Mouse (Mus musculus) limb, embryonic 12.5 days (tissue): ENCODE measurements at regions not wholly inside any gene's neighbourhood (a gene's known extent, or its start where the extent isn't known, plus 50 kb on each side); places are given as distances from the start of the nearest gene placed in this dataset.
A peak's percentile ranks its signal among the peaks of the same experiment; 100 is the strongest.
"Not testable (repeated sequence)": the region's sequence is repeated elsewhere in the genome, so short reads cannot be mapped to it uniquely, and the experiment has no call there.

Experiments used
- ATAC-seq: fragments of 200-750 bp; cut with Nextera tagmentation; 2 replicates; pipeline ENCODE4 v1.8.0; 2017; ENCODE audit warnings: low read depth, moderate TSS enrichment; ENCODE audit not compliant: insufficient number of reproducible peaks, insufficient read depth, low FRiP score, low TSS enrichment
- H3K27ac ChIP-seq: fragments of 300-500 bp; sonication (generic); 2 replicates; pipeline ENCODE4 v1.5.1; 2016; ENCODE audit warnings: mild to moderate bottlenecking, moderate library complexity
- H3K27me3 ChIP-seq: fragments of 300-500 bp; sonication (generic); 2 replicates; pipeline ENCODE4 v1.6.1; 2016; ENCODE audit warnings: mild to moderate bottlenecking, moderate library complexity
- H3K36me3 ChIP-seq: fragments of 300-500 bp; sonication (generic); 2 replicates; pipeline ENCODE4 v1.6.1; 2016; ENCODE audit warnings: mild to moderate bottlenecking, moderate library complexity
- H3K4me1 ChIP-seq: fragments of 300-500 bp; sonication (generic); replicated peaks from 2 replicates; pipeline ENCODE4 v1.6.1; 2016
- H3K4me2 ChIP-seq: fragments of 300-500 bp; sonication (generic); 2 replicates; pipeline ENCODE4 v1.6.1; 2016; ENCODE audit warnings: mild to moderate bottlenecking, moderate library complexity
- H3K4me3 ChIP-seq: fragments of 300-500 bp; sonication (generic); replicated peaks from 2 replicates; pipeline ENCODE4 v1.5.1; 2016; ENCODE audit warnings: mild to moderate bottlenecking
- H3K9ac ChIP-seq: fragments of 300-500 bp; sonication (generic); replicated peaks from 2 replicates; pipeline ENCODE4 v1.6.1; 2016; ENCODE audit warnings: mild to moderate bottlenecking, moderate library complexity
- H3K9me3 ChIP-seq: fragments of 300-500 bp; sonication (generic); 2 replicates; pipeline ENCODE4 v1.6.1; 2016; ENCODE audit warnings: mild to moderate bottlenecking, moderate library complexity
- WGBS: fragments of 180-500 bp; shearing (Covaris S2); methylation state at CpG from one replicate; pipeline ENCODE4 v1.1.7; 2016; 5-methylcytosine and 5-hydroxymethylcytosine counted together

- no peak for ATAC-seq
- WGBS: 68% methylated on average over 3 of the region's 3 CpGs
- H3K4me3 ChIP-seq: no peak overlapping the region
- H3K9me3 ChIP-seq: no peaks in the 10 kb centered on the region
- H3K27me3 ChIP-seq: no peaks in the 10 kb centered on the region
- no peaks in the 10 kb centered on the region for H3K36me3 ChIP-seq
- no peak overlapping the region for H3K9ac ChIP-seq
- no peak overlapping the region for H3K27ac ChIP-seq
- no peak overlapping the region for H3K4me2 ChIP-seq
- H3K4me1 ChIP-seq: no peaks in the 10 kb centered on the region
Measured at GRCm38 (mm10) chr16:76471081-76471480, 97.5 kb upstream of the Nrip1 start.

DNA sequence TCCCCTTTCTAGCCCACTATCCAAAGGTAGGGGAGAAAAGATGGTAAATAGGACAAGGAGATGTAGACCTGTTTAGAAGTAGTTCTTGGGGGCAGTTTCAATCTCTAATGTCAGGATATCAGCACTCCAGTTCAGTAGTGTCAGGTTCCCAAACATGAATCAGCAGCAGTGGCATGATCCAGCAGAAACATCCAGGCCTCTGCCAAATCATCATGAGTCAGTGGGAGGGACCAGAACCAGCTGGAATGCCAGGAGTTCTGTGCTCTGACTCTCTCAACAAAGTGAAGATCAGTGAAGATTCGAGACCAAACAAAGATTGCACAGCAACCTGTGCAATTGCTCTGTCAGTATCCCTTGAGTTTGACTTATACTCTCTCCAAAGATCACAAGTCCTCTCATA lies 85.9 kb upstream of the Nrip1 start:
- no peak for ATAC-seq
- Histone ChIP-seq H3K4me3 (no peak overlapping the region), H3K36me3 (no peaks in the 10 kb centered on the region), H3K4me2 (no peak overlapping the region), H3K4me1 (0 out of 2 replicates have a peak, but pooled peaks cover 3% of the 10 kb centered on the region), H3K9me3 (no peaks in the 10 kb centered on the region), H3K27ac (no peak overlapping the region), H3K27me3 (peaks cover 5% of the 10 kb centered on the region), H3K9ac (no peak overlapping the region)
- WGBS: 78% methylated on average over 1 of the region's 1 CpGs

DNA sequence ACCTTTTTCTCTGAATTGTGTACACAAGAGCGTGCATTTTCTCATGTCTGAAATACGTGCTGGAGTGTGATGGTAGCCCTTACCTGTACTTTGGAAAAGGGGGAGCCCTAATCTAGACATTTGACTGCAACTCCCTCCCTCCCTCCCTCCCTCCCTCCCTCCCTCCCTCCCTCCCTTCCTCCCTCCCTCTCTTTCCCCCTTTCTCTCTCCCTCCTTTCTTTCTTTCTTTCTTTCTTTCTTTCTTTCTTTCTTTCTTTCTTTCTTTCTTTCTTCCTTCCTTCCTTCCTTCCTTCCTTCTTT lies 82.6 kb upstream of the Nrip1 start:
- ATAC-seq: not testable (repeated sequence)

DNA sequence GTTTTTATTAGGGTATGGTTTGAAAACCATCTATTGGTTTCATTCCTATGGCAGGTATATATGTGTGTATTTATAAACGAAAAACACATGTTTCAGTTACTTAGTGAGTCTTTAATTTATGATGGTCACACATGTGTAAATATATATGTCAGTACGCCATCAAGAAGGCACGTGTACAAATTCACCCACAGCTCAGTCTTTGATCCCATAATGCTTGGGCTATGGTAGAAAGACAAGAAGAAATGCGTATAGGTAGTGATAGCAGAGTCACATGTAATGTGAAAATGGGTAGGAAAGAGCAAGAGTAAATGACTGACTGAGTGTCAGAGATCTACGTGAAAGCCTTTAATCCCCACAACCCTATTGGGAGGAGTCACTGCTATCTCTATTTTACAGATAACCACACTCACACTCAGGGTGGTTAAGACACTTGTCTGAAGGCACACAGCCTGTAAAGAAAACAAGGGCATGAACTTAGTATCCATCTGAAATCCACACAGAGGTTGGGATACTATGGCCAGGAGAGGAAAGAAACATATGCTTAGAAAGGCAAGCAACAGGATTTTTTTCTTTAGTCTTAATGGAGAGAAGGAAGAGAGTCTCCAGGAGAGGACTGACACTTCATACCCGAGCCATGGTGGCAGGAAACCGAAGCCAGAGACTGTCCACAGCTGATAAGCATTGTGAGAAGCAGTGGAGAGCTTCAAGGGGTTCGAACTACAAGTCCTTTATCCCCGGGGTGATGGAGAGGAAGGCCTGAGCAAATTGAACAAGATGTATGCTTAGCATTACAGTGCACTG lies 82.1 kb upstream of the Nrip1 start:
- H3K27ac ChIP-seq: no peak overlapping the region
- peaks cover 6% of the 10 kb centered on the region; the same call in 1 of the 2 replicates for H3K9me3 ChIP-seq
- peaks cover 14% of the 10 kb centered on the region for H3K4me1 ChIP-seq
- ATAC-seq: no peak
- 64% methylated on average over 9 of the region's 9 CpGs for WGBS
- no peak overlapping the region for H3K4me3 ChIP-seq
- no peak overlapping the region for H3K4me2 ChIP-seq
- H3K27me3 ChIP-seq: peaks cover 5% of the 10 kb centered on the region
- H3K36me3 ChIP-seq: no peaks in the 10 kb centered on the region
- H3K9ac ChIP-seq: no peak overlapping the region

More for the DNA sequence above, 82.6 kb upstream of the Nrip1 start:
- not testable (repeated sequence) for H3K9me3 ChIP-seq, H3K27ac ChIP-seq, H3K9ac ChIP-seq, H3K4me3 ChIP-seq, H3K36me3 ChIP-seq, H3K27me3 ChIP-seq, H3K4me2 ChIP-seq
- 75% methylated on average over 2 of the region's 2 CpGs for whole genome bisulfite sequencing
- peaks cover 14% of the 10 kb centered on the region for H3K4me1 ChIP-seq

- no peak overlapping the region for H3K27ac ChIP-seq
- peaks cover 14% of the 10 kb centered on the region for H3K4me1 ChIP-seq
- 39% methylated on average over 17 of the region's 17 CpGs for WGBS
- H3K4me2 ChIP-seq: no peak overlapping the region
- ATAC-seq: no peak
- H3K27me3 ChIP-seq: peaks cover 5% of the 10 kb centered on the region
- H3K9me3 ChIP-seq: peaks cover 6% of the 10 kb centered on the region; the same call in 1 of the 2 replicates
- H3K9ac ChIP-seq: no peak overlapping the region
- no peaks in the 10 kb centered on the region for H3K36me3 ChIP-seq
- H3K4me3 ChIP-seq: no peak overlapping the region
Measured at GRCm38 (mm10) chr16:76454741-76455465, 81.3 kb upstream of the Nrip1 start.

GRCm38 (mm10) chr16:76453457-76454200 lies 80.0 kb upstream of the Nrip1 start:
- no peak overlapping the region for H3K27ac ChIP-seq
- peaks cover 14% of the 10 kb centered on the region for H3K4me1 ChIP-seq
- WGBS: 13% methylated on average over 11 of the region's 11 CpGs
- no peak overlapping the region for H3K9ac ChIP-seq
- 0 out of 2 replicates have a peak, but pooled peaks have one; percentile 66 for ATAC-seq
- peaks cover 6% of the 10 kb centered on the region; the same call in 1 of the 2 replicates for H3K9me3 ChIP-seq
- peaks cover 5% of the 10 kb centered on the region for H3K27me3 ChIP-seq
- H3K4me3 ChIP-seq: no peak overlapping the region
- H3K36me3 ChIP-seq: no peaks in the 10 kb centered on the region
- peak overlapping the region; percentile 7; the same call in 1 of the 2 replicates for H3K4me2 ChIP-seq

DNA sequence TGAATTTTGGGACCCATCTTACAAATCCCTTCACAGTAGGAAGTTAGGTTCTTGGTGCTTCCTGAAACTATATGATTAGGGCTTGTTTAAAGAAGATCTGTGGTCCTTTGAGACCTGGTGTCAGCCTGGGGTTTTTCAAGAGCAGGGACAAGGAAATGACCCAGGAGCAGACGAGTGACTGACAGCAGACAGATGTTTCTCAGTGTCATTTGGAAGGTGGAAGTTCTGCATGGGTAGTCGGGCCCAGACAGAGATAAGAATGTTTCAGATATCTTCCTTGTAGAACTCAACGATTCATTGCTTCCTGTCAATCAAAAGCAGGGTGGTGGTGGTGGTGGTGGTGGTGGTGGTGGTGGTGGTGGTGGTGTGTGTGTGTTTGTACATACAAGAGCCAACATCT lies 75.1 kb upstream of the Nrip1 start:
- 60% methylated on average over 3 of the region's 3 CpGs for WGBS
- Histone ChIP-seq H3K9me3 (peaks cover 6% of the 10 kb centered on the region; the same call in 1 of the 2 replicates), H3K4me1 (peaks cover 5% of the 10 kb centered on the region), H3K36me3 (no peaks in the 10 kb centered on the region), H3K27ac (no peak overlapping the region), H3K9ac (no peak overlapping the region), H3K4me3 (no peak overlapping the region), H3K27me3 (no peaks in the 10 kb centered on the region), H3K4me2 (no peak overlapping the region)
- no peak for ATAC-seq

- H3K36me3 ChIP-seq: no peaks in the 10 kb centered on the region
- H3K4me3 ChIP-seq: no peak overlapping the region
- H3K9me3 ChIP-seq: peaks cover 4% of the 10 kb centered on the region; the same call in 1 of the 2 replicates
- no peak overlapping the region for H3K27ac ChIP-seq
- no peaks in the 10 kb centered on the region for H3K27me3 ChIP-seq
- WGBS: 62% methylated on average over 3 of the region's 3 CpGs
- ATAC-seq: no peak
- no peaks in the 10 kb centered on the region for H3K4me1 ChIP-seq
- H3K9ac ChIP-seq: no peak overlapping the region
- no peak overlapping the region for H3K4me2 ChIP-seq
Measured at GRCm38 (mm10) chr16:76447033-76447432, 73.4 kb upstream of the Nrip1 start.

GRCm38 (mm10) chr16:76444668-76445067 lies 71.0 kb upstream of the Nrip1 start:
- Histone ChIP-seq H3K27me3 (no peaks in the 10 kb centered on the region), H3K36me3 (no peaks in the 10 kb centered on the region), H3K4me2 (no peak overlapping the region), H3K9me3 (no peaks in the 10 kb centered on the region), H3K9ac (no peak overlapping the region), H3K4me3 (no peak overlapping the region), H3K4me1 (no peaks in the 10 kb centered on the region), H3K27ac (no peak overlapping the region)
- no peak for ATAC-seq
- 81% methylated on average over 3 of the region's 3 CpGs for WGBS

DNA sequence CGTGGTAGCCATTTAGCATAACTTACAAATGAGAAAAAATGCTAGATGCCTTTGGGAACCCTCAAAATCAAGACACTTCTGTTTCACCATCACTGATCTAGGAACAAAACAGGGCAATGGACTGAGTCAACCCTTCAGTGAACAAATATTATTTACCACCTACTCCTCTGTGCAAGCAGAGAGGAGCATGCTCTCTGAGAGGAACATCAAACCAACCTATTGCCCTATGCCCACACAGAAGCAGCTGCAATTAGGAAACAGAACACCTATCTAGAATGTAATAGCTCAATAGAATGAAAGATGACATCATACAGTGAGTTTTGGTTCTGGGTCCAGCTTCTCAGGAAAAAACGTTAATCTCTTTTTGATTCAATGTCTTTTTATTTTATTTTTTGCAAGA lies 69.0 kb upstream of the Nrip1 start:
- H3K4me1 ChIP-seq: no peaks in the 10 kb centered on the region

DNA sequence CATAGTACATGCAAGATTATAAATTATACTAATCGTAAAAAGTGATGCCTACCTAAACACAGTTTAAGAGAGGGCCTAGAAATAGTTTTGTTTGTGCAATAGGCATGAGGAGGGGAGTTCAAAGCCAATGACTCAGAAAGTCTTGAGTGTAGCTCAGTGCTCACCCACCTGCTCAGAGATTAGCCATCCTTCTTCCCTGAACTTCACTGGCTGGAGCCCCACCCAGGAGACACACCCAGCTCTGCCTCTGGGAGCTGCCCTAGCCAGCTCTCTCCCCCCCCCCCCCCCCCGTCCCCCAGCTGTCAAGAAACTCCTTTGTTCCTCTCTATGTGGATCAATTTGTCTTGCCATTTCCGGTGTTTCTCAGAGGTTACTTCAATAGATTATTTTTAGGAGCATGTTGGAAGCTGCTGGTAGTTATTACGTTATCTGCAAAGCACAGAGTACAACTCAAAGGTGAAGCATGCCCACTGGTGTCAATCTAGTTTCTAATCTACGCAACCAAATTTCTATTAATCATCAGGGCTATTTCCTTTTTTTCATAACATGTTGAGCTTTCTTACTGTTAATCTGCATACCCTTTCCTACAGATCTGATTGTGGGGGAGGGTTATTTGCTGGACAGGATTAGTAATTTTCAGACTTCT lies 68.3 kb upstream of the Nrip1 start:
- Histone ChIP-seq H3K27ac (no peak overlapping the region), H3K9me3 (no peaks in the 10 kb centered on the region), H3K4me1 (no peaks in the 10 kb centered on the region), H3K27me3 (no peaks in the 10 kb centered on the region), H3K4me2 (no peak overlapping the region), H3K36me3 (no peaks in the 10 kb centered on the region), H3K9ac (no peak overlapping the region), H3K4me3 (no peak overlapping the region)
- no peak for ATAC-seq
- WGBS: 70% methylated on average over 5 of the region's 5 CpGs

More for the DNA sequence above, 69.0 kb upstream of the Nrip1 start:
- Histone ChIP-seq H3K9ac (no peak overlapping the region), H3K4me2 (no peak overlapping the region), H3K27me3 (no peaks in the 10 kb centered on the region), H3K36me3 (no peaks in the 10 kb centered on the region), H3K4me3 (no peak overlapping the region), H3K9me3 (no peaks in the 10 kb centered on the region), H3K27ac (no peak overlapping the region)
- ATAC-seq: no peak
- WGBS: 86% methylated on average over 2 of the region's 2 CpGs
